In the genomic region with DNA sequence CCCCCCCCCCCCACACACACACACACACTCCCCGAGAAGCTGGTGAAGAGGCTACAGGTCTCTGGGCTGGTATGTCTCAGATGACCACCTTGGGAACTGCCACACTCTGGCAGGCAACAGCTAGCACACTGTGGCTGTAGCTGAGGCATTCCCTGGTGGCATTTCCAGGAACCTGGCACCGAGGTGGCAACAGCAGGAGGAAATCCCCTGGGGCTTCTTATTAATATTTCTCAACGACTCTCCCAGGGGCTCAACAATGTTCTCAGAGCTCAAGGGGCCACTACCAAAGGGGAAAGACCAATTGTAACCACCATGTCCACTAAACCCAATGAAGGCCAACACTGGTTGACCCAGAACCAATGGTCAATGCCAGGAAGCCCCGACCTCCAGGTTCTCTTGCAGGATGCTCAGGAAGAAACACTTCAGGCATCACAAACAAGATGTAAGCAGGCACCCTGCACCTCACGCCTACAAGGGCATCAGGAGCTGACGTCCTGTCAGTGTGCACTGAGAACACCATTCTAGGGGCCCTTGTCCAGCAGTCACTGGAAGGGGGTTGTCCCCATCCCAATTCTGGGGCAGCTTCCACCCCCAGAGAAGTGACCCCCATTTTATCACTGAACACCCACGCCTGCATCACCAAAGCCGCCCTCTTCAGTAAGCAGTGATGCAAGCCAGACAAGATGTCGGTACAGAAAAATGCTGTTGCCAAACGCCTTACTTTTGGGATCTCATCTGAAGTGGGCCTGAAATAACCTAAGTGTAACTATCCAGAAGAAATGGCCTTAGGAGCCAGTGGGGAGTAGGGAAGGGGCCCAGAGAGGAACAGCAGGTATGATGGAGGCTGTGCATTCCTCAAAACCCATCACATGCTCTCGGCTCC, we compare ENCODE assay signal across 8 mouse cellular contexts. TPM values are rescaled to one million over a fixed set of nuclear protein-coding genes. Genes with fewer than 3 reads are reported as not detected.
DNase-seq lines count a peak whose midpoint lies in the region; ATAC-seq and TF ChIP-seq lines count a peak whose summit lies in the region.

No protein-coding gene starts in this region.

- TF ChIP-seq POLR2A in bone marrow, adult 2 months (IDR thresholded peaks at IDR 0.05; ENCODE audit: borderline replicate concordance, control insufficient read depth, low read depth, low read length), result no peak

- H3K27ac ChIP-seq in heart, embryonic 11.5 days (ENCODE audit: low read depth, low read length), result peak overlapping the region; percentile 66
- peak overlapping the region; percentile 88 for H3K27ac ChIP-seq in bone marrow, adult 2 months (ENCODE audit: control insufficient read depth, insufficient read depth, low read depth, low read length, poor library complexity)
- H3K27ac ChIP-seq in hindbrain, embryonic 12.5 days, result peak overlapping the region; percentile 77
- peak overlapping the region; percentile 76; the same call in 1 of the 2 replicates for H3K27ac ChIP-seq in midbrain, embryonic 12.5 days (replicated peaks)

- H3K36me3 ChIP-seq in heart, embryonic 11.5 days (ENCODE audit: control insufficient read depth, insufficient read depth, low read length), result no peaks in the 10 kb centered on the region
- H3K36me3 ChIP-seq in hindbrain, embryonic 12.5 days, result no peaks in the 10 kb centered on the region
- no peaks in the 10 kb centered on the region for H3K36me3 ChIP-seq in midbrain, embryonic 12.5 days

- DNase-seq in heart, postnatal 10 days, result no peak
- no peak for DNase-seq in adrenal gland, postnatal 36 days
- DNase-seq in kidney, adult 9 months, result no peak

- no peaks in the 10 kb centered on the region for H3K27me3 ChIP-seq in heart, embryonic 11.5 days (ENCODE audit: control insufficient read depth, insufficient read depth, low read length)
- no peaks in the 10 kb centered on the region for H3K27me3 ChIP-seq in hindbrain, embryonic 12.5 days
- no peaks in the 10 kb centered on the region for H3K27me3 ChIP-seq in midbrain, embryonic 12.5 days

- H3K4me1 ChIP-seq in heart, embryonic 11.5 days (ENCODE audit: control insufficient read depth, insufficient read depth, low read length), result peaks cover 49% of the 10 kb centered on the region
- peaks cover 25% of the 10 kb centered on the region for H3K4me1 ChIP-seq in bone marrow, adult 2 months (ENCODE audit: control insufficient read depth, insufficient read depth, low read length)
- H3K4me1 ChIP-seq in hindbrain, embryonic 12.5 days, result peaks cover 57% of the 10 kb centered on the region
- H3K4me1 ChIP-seq in midbrain, embryonic 12.5 days, result peaks cover 45% of the 10 kb centered on the region

- no peak for TF ChIP-seq CTCF in bone marrow, adult 2 months (IDR thresholded peaks at IDR 0.05; ENCODE audit: control insufficient read depth, insufficient read depth, low read length)

- no peak for ATAC-seq in heart, embryonic 11.5 days (replicated peaks; ENCODE audit: insufficient number of reproducible peaks, low FRiP score, low TSS enrichment)
- ATAC-seq in hindbrain, embryonic 12.5 days (ENCODE audit: low FRiP score), result no peak
- no peak for ATAC-seq in midbrain, embryonic 12.5 days (ENCODE audit: low FRiP score, low read depth)
- no peak for ATAC-seq in erythroblast, adult 5-6 weeks (replicated peaks; ENCODE audit: low FRiP score, poor library complexity, severe bottlenecking)

- H3K4me2 ChIP-seq in heart, embryonic 11.5 days, result peak overlapping the region; percentile 55
- H3K4me2 ChIP-seq in hindbrain, embryonic 12.5 days (replicated peaks), result peak overlapping the region; percentile 36
- H3K4me2 ChIP-seq in midbrain, embryonic 12.5 days (replicated peaks), result peak overlapping the region; percentile 22

- peak overlapping the region; percentile 43; the same call in 1 of the 2 replicates for H3K9ac ChIP-seq in heart, embryonic 11.5 days (ENCODE audit: low read depth, low read length)
- H3K9ac ChIP-seq in hindbrain, embryonic 12.5 days, result 0 out of 2 replicates have a peak overlapping the region, but pooled peaks have one; percentile 38
- H3K9ac ChIP-seq in midbrain, embryonic 12.5 days (replicated peaks), result peak overlapping the region; percentile 37; the same call in 1 of the 2 replicates

- H3K4me3 ChIP-seq in heart, embryonic 11.5 days (ENCODE audit: low read depth, low read length), result 0 out of 2 replicates have a peak overlapping the region, but pooled peaks have one; percentile 8
- peak overlapping the region; percentile 22 for H3K4me3 ChIP-seq in bone marrow, adult 2 months (replicated peaks; ENCODE audit: control insufficient read depth, low read depth, low read length)
- no peak overlapping the region for H3K4me3 ChIP-seq in hindbrain, embryonic 12.5 days
- H3K4me3 ChIP-seq in midbrain, embryonic 12.5 days, result no peak overlapping the region

- no peaks in the 10 kb centered on the region for H3K9me3 ChIP-seq in heart, embryonic 11.5 days (replicated peaks; ENCODE audit: control insufficient read depth, low read length)
- H3K9me3 ChIP-seq in hindbrain, embryonic 12.5 days (replicated peaks), result no peaks in the 10 kb centered on the region
- H3K9me3 ChIP-seq in midbrain, embryonic 12.5 days, result no peaks in the 10 kb centered on the region

- intact Hi-C loops in heart, postnatal 10 days (cut with DNase I), result no loop called here

- WGBS in heart, embryonic 11.5 days (ENCODE audit: insufficient replicate concordance), result 55% methylated on average over 11 of the region's 11 CpGs
- WGBS in bone marrow, adult 2 months, result 21% methylated on average over 11 of the region's 11 CpGs
- WGBS in hindbrain, embryonic 12.5 days, result 72% methylated on average over 11 of the region's 11 CpGs
- whole genome bisulfite sequencing in midbrain, embryonic 12.5 days, result 74% methylated on average over 11 of the region's 11 CpGs

RNA-seq across cellular contexts. Expression of gene Grk2, which starts 4.9 kb away (rescaled TPM):
- 12.0 and 14.2 TPM in 2 replicates for polyA plus RNA-seq in heart, embryonic 11.5 days (2014; fragmentation: Nextera tagmentation; extraction: Ambion mirVana)
- total RNA-seq in heart, postnatal 10 days (2021), result 10 to 100 TPM; 51.4 to 57.2 TPM
- 153 and 243 TPM in 2 replicates for polyA plus RNA-seq in bone marrow, adult 2 months (2011; ENCODE audit: insufficient read depth, insufficient read length, low replicate concordance, missing spikeins)
- polyA plus RNA-seq in hindbrain, embryonic 12.5 days (2016; fragmentation: Nextera tagmentation; extraction: Ambion mirVana), result 21.8 and 22.0 TPM in 2 replicates
- polyA plus RNA-seq in midbrain, embryonic 12.5 days (2016; fragmentation: Nextera tagmentation; extraction: Ambion mirVana), result 18.4 and 19.3 TPM in 2 replicates
- total RNA-seq in adrenal gland, postnatal 36 days (2021), result 10 to 100 TPM; 48.1 to 53.1 TPM
- 63.4 and 93.2 TPM in 2 replicates for total RNA-seq in erythroblast, adult 5-6 weeks (2015; ENCODE audit: low replicate concordance)
- 40.1 and 60.1 TPM in 2 replicates for total RNA-seq in erythroblast, adult 5-6 weeks (2017; ENCODE audit: low replicate concordance)

RNA-seq across cellular contexts. Expression of gene Ankrd13d, which starts 18.2 kb away (rescaled TPM):
- polyA plus RNA-seq in heart, embryonic 11.5 days (2014; fragmentation: Nextera tagmentation; extraction: Ambion mirVana), result 2.1 and 2.2 TPM in 2 replicates
- total RNA-seq in heart, postnatal 10 days (2021), result 1 to 10 TPM in 1 of 2 experiments, under 1 TPM in 1; 0.98 to 1.5 TPM
- 8.4 and 53.2 TPM in 2 replicates for polyA plus RNA-seq in bone marrow, adult 2 months (2011; ENCODE audit: insufficient read depth, insufficient read length, low replicate concordance, missing spikeins)
- polyA plus RNA-seq in hindbrain, embryonic 12.5 days (2016; fragmentation: Nextera tagmentation; extraction: Ambion mirVana), result 17.5 and 22.1 TPM in 2 replicates
- 17.6 and 18.9 TPM in 2 replicates for polyA plus RNA-seq in midbrain, embryonic 12.5 days (2016; fragmentation: Nextera tagmentation; extraction: Ambion mirVana)
- total RNA-seq in adrenal gland, postnatal 36 days (2021), result 1 to 10 TPM; 2.4 to 2.8 TPM
- 0.63 TPM in 1 of 2 replicates, not detected in the other for total RNA-seq in erythroblast, adult 5-6 weeks (2015; ENCODE audit: low replicate concordance)
- 0.84 TPM in 1 of 2 replicates, not detected in the other for total RNA-seq in erythroblast, adult 5-6 weeks (2017; ENCODE audit: low replicate concordance)

RNA-seq across cellular contexts. Expression of gene Ssh3, which starts 32.1 kb away (rescaled TPM):
- 3.1 and 3.6 TPM in 2 replicates for polyA plus RNA-seq in heart, embryonic 11.5 days (2014; fragmentation: Nextera tagmentation; extraction: Ambion mirVana)
- 10 to 100 TPM in 1 of 2 experiments, 1 to 10 TPM in 1; 10.0 to 12.0 TPM for total RNA-seq in heart, postnatal 10 days (2021)
- 16.9 and 20.7 TPM in 2 replicates for polyA plus RNA-seq in bone marrow, adult 2 months (2011; ENCODE audit: insufficient read depth, insufficient read length, low replicate concordance, missing spikeins)
- polyA plus RNA-seq in hindbrain, embryonic 12.5 days (2016; fragmentation: Nextera tagmentation; extraction: Ambion mirVana), result 10.1 and 10.4 TPM in 2 replicates
- 6.0 and 7.5 TPM in 2 replicates for polyA plus RNA-seq in midbrain, embryonic 12.5 days (2016; fragmentation: Nextera tagmentation; extraction: Ambion mirVana)
- 10 to 100 TPM; 28.1 to 30.1 TPM for total RNA-seq in adrenal gland, postnatal 36 days (2021)
- 0.42 and 3.8 TPM in 2 replicates for total RNA-seq in erythroblast, adult 5-6 weeks (2015; ENCODE audit: low replicate concordance)
- total RNA-seq in erythroblast, adult 5-6 weeks (2017; ENCODE audit: low replicate concordance), result 3.0 and 3.2 TPM in 2 replicates

Comparison
In these comparisons a context has a peak if more than half of its experiments do, and no peak if none do; other contexts are left out.
1. H3K4me3 ChIP-seq: peak in heart, embryonic 11.5 days (single experiment) and bone marrow, adult 2 months (single experiment); none in hindbrain, embryonic 12.5 days (single experiment) and midbrain, embryonic 12.5 days (single experiment).
2. Peak in every context shown above with its lines, with median percentiles within 50 percentile points of each other: H3K27ac ChIP-seq, H3K4me2 ChIP-seq and H3K9ac ChIP-seq.